Mouse (Mus musculus) stomach, embryonic 14.5 days (tissue): ENCODE data around the gene Arap1. TPM values are rescaled to one million over a fixed set of nuclear protein-coding genes. Genes with fewer than 3 reads are reported as not detected.
A peak's percentile ranks its signal among the peaks of the same experiment; 100 is the strongest.

ENCODE experiments used
- ATAC-seq: fragments of 200-750 bp; cut with Nextera tagmentation; 2 replicates; pipeline ENCODE4 v1.8.0; 2017; ENCODE audit warnings: low read depth, moderate TSS enrichment; ENCODE audit not compliant: insufficient number of reproducible peaks, insufficient read depth, low FRiP score
- H3K27ac ChIP-seq: fragments of 300-500 bp; sonication (generic); 2 replicates; pipeline ENCODE4 v1.5.1; 2014; ENCODE audit warnings: mild to moderate bottlenecking, low read length, moderate library complexity, mixed read lengths
- H3K27me3 ChIP-seq: fragments of 300-500 bp; sonication (generic); 2 replicates; pipeline ENCODE4 v1.6.1; 2014; ENCODE audit warnings: low read length, control low read depth, mixed read lengths; ENCODE audit not compliant: control insufficient read depth, insufficient read depth
- H3K36me3 ChIP-seq: fragments of 300-500 bp; sonication (generic); 2 replicates; pipeline ENCODE4 v1.6.1; 2014; ENCODE audit warnings: mild to moderate bottlenecking, control low read depth, low read length, moderate library complexity, mixed read lengths; ENCODE audit not compliant: control insufficient read depth, insufficient read depth
- H3K4me1 ChIP-seq: fragments of 300-500 bp; sonication (generic); 2 replicates; pipeline ENCODE4 v1.6.1; 2014; ENCODE audit warnings: low read length, control low read depth, mixed read lengths; ENCODE audit not compliant: control insufficient read depth, insufficient read depth
- H3K4me2 ChIP-seq: fragments of 300-500 bp; sonication (generic); replicated peaks from 2 replicates; pipeline ENCODE4 v1.6.1; 2014; ENCODE audit warnings: low read depth, low read length, control low read depth
- H3K4me3 ChIP-seq: fragments of 300-500 bp; sonication (generic); 2 replicates; pipeline ENCODE4 v1.5.1; 2014; ENCODE audit warnings: low read depth, low read length, control low read depth
- H3K9ac ChIP-seq: fragments of 300-500 bp; sonication (generic); replicated peaks from 2 replicates; pipeline ENCODE4 v1.6.1; 2014; ENCODE audit warnings: low read depth, mild to moderate bottlenecking, control low read depth, low read length, moderate library complexity, mixed read lengths
- H3K9me3 ChIP-seq: fragments of 300-500 bp; sonication (generic); 2 replicates; pipeline ENCODE4 v1.6.1; 2016; ENCODE audit warnings: low read depth, low read length, control low read depth; ENCODE audit not compliant: control insufficient read depth
- WGBS: fragments of 180-500 bp; shearing (Covaris S2); extraction: QIAGEN DNeasy Blood & Tissue Kit; methylation state at CpG from one replicate; pipeline ENCODE4 v1.1.7; 2014; 5-methylcytosine and 5-hydroxymethylcytosine counted together
- polyA plus RNA-seq: library from polyadenylated mRNA; unstranded; fragments of >200 nt; fragmentation: Nextera tagmentation; extraction: Ambion mirVana; gene quantifications from 2 replicates; pipeline ENCODE4 v1.2.1, GENCODE M21; 2014

Arap1 gene
- polyA plus RNA-seq, 1 experiment from 2014 or later: 131 TPM

GRCm38 (mm10) chr7:101382378-101382777, 34.5 kb downstream of the Arap1 start:
- Histone ChIP-seq H3K4me2 (no peak overlapping the region), H3K4me1 (peaks cover 46% of the 10 kb centered on the region), H3K9me3 (no peaks in the 10 kb centered on the region), H3K36me3 (no peaks in the 10 kb centered on the region), H3K27me3 (no peaks in the 10 kb centered on the region), H3K4me3 (no peak overlapping the region), H3K9ac (no peak overlapping the region), H3K27ac (no peak overlapping the region)
- no peak for ATAC-seq
- 62% methylated on average over 8 of the region's 8 CpGs for WGBS

GRCm38 (mm10) chr7:101383756-101384155, 35.9 kb downstream of the Arap1 start:
- Histone ChIP-seq H3K36me3 (no peaks in the 10 kb centered on the region; the same call in 1 of the 2 replicates), H3K27ac (no peak overlapping the region), H3K9ac (no peak overlapping the region), H3K4me2 (no peak overlapping the region), H3K4me3 (no peak overlapping the region), H3K27me3 (no peaks in the 10 kb centered on the region), H3K9me3 (no peaks in the 10 kb centered on the region), H3K4me1 (peaks cover 35% of the 10 kb centered on the region)
- ATAC-seq: no peak
- 71% methylated on average over 3 of the region's 3 CpGs for WGBS

- 51% methylated on average over 10 of the region's 10 CpGs for WGBS
- no peak overlapping the region for H3K4me3 ChIP-seq
- no peak overlapping the region for H3K9ac ChIP-seq
- peak overlapping the region; percentile 86 for H3K27ac ChIP-seq
- peaks cover 23% of the 10 kb centered on the region for H3K4me1 ChIP-seq
- no peaks in the 10 kb centered on the region for H3K9me3 ChIP-seq
- H3K36me3 ChIP-seq: peaks cover under 1% of the 10 kb centered on the region; the same call in 1 of the 2 replicates
- peak overlapping the region; percentile 22; the same call in 1 of the 2 replicates for H3K4me2 ChIP-seq
- no peak for ATAC-seq
- no peaks in the 10 kb centered on the region for H3K27me3 ChIP-seq
Measured at GRCm38 (mm10) chr7:101384931-101385330, 37.1 kb downstream of the Arap1 start.

DNA sequence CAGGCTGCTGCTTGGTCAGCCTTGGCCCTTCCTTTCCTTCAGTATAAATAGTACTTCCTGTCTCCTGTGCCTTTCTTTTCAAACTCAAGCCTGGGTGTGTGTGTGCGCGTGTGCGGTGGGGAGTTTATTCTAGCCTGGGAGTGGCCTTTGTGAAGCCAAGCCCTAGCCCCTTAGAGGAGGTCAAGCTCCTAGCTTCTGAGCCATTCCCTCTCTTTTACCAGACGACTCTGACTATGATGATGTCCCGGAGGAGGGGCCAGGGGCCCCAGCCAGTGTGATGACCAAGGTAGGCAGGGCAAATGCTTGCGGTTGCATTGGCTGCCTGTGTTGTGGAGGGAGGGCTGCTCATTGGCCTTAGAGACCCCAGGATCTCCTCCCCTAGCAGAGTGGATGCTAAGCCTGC, 37.5 kb downstream of the Arap1 start:
- H3K9ac ChIP-seq: no peak overlapping the region
- H3K4me1 ChIP-seq: peaks cover 22% of the 10 kb centered on the region
- no peaks in the 10 kb centered on the region for H3K9me3 ChIP-seq
- H3K27ac ChIP-seq: peak overlapping the region; percentile 86
- H3K4me2 ChIP-seq: peak overlapping the region; percentile 34
- peaks cover 4% of the 10 kb centered on the region; the same call in 1 of the 2 replicates for H3K36me3 ChIP-seq
- no peaks in the 10 kb centered on the region for H3K27me3 ChIP-seq
- ATAC-seq: peak; percentile 68
- 14% methylated on average over 6 of the region's 6 CpGs for WGBS
- H3K4me3 ChIP-seq: no peak overlapping the region

DNA sequence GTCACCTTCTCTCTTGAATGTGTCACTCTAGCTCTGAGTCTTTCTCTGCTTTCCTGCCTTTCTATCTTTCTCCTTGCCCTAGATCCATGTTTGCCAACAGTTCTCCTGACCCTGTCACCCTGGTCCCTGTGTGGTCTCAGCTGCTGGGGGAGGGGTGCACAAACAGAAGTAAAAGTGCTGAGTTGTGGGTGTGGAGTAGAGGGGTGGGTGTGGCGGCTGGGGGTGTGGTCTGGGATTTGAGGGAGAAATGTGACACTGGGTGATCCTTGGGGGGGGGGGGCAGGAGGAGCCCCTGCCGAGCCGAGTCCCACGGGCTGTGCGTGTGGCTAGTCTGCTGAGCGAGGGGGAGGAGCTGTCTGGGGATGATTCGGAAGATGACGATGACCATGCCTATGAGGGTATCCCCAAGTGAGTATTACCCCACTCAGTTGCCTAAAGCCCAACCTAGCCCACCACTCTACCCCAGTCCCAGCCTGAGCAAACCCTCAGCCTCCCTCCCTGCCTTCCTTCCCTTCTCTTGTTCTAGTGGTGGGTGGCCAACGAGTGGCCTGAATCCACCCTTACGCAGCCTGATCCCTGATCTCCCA, 38.1 kb downstream of the Arap1 start:
- H3K4me1 ChIP-seq: peaks cover 28% of the 10 kb centered on the region
- H3K27ac ChIP-seq: peak overlapping the region; percentile 86
- H3K4me3 ChIP-seq: no peak overlapping the region
- no peak overlapping the region for H3K9ac ChIP-seq
- H3K27me3 ChIP-seq: no peaks in the 10 kb centered on the region
- no peaks in the 10 kb centered on the region for H3K9me3 ChIP-seq
- H3K36me3 ChIP-seq: peaks cover 9% of the 10 kb centered on the region; the same call in 1 of the 2 replicates
- ATAC-seq: peak; percentile 31; the same call in 1 of the 2 replicates
- WGBS: 41% methylated on average over 10 of the region's 10 CpGs
- H3K4me2 ChIP-seq: peak overlapping the region; percentile 34

DNA sequence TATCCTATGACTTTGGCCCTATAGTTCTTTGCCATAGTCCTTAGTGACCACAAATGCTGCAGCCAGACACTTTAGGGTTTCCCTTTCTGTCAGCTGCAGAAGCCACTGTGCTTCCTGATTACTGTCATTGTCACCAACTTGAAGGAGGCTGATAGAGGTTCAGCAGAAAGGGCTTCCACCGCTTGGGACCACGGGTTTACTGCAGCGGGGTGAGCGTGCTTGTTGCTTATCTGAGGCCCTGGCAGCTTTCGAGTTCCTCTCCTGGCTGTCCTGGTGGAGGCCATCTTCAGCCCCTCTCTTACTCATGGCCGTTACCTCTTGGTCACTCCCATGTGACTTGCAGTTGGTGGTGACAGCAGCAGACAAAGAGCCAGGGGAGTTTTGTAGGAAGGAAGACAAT, 41.4 kb downstream of the Arap1 start:
- no peak overlapping the region for H3K4me2 ChIP-seq
- H3K9ac ChIP-seq: no peak overlapping the region
- no peak overlapping the region for H3K4me3 ChIP-seq
- peaks cover 53% of the 10 kb centered on the region for H3K4me1 ChIP-seq
- H3K36me3 ChIP-seq: peaks cover 9% of the 10 kb centered on the region; the same call in 1 of the 2 replicates
- no peak overlapping the region for H3K27ac ChIP-seq
- H3K9me3 ChIP-seq: no peaks in the 10 kb centered on the region
- H3K27me3 ChIP-seq: no peaks in the 10 kb centered on the region
- WGBS: 83% methylated on average over 6 of the region's 6 CpGs
- no peak for ATAC-seq

- Histone ChIP-seq H3K9me3 (no peaks in the 10 kb centered on the region), H3K4me2 (0 out of 2 replicates have a peak overlapping the region, but pooled peaks have one; percentile 10), H3K27ac (peak overlapping the region; percentile 99), H3K36me3 (peaks cover 21% of the 10 kb centered on the region; the same call in 1 of the 2 replicates), H3K27me3 (no peaks in the 10 kb centered on the region), H3K4me1 (peaks cover 33% of the 10 kb centered on the region), H3K4me3 (no peak overlapping the region), H3K9ac (no peak overlapping the region)
- ATAC-seq: peak; percentile 35; the same call in 1 of the 2 replicates
- 40% methylated on average over 4 of the region's 4 CpGs for WGBS
Measured at GRCm38 (mm10) chr7:101391909-101392479, 44.1 kb downstream of the Arap1 start.

GRCm38 (mm10) chr7:101393015-101393414, 45.1 kb downstream of the Arap1 start:
- Histone ChIP-seq H3K4me1 (peaks cover 33% of the 10 kb centered on the region), H3K9ac (no peak overlapping the region), H3K9me3 (no peaks in the 10 kb centered on the region), H3K4me3 (no peak overlapping the region), H3K27ac (peak overlapping the region; percentile 99), H3K4me2 (peak overlapping the region; percentile 15; the same call in 1 of the 2 replicates), H3K27me3 (no peaks in the 10 kb centered on the region), H3K36me3 (peaks cover 31% of the 10 kb centered on the region)
- ATAC-seq: no peak
- WGBS: 31% methylated on average over 4 of the region's 4 CpGs
